Mouse (Mus musculus) left cerebral cortex, postnatal 25 days (tissue): ENCODE measurements around the gene Ccdc149. TPM values are rescaled to one million over a fixed set of nuclear protein-coding genes. Genes with fewer than 3 reads are reported as not detected.
A peak's percentile ranks its signal among the peaks of the same experiment; 100 is the strongest.

Experiments
- DNase-seq, 2 experiments: peaks; one replicate each; pipeline ENCODE4 v3.0.0; 2022; ENCODE audit warnings: low spot score in 2 of 2, mixed read lengths in 1 of 2
- intact Hi-C: fragments of 180-260 bp; cut with DNase I; formaldehyde crosslinking; loops from one replicate; pipeline ENCODE4 v1.15.1; 2025
- total RNA-seq, 2 experiments: library from RNA; stranded (reverse); gene quantifications; 2 replicates each; pipeline ENCODE4 v1.2.3; 2021

Gene Ccdc149
- total RNA-seq, 2 experiments from 2014 or later = 51.4 to 58.7 TPM

DNA sequence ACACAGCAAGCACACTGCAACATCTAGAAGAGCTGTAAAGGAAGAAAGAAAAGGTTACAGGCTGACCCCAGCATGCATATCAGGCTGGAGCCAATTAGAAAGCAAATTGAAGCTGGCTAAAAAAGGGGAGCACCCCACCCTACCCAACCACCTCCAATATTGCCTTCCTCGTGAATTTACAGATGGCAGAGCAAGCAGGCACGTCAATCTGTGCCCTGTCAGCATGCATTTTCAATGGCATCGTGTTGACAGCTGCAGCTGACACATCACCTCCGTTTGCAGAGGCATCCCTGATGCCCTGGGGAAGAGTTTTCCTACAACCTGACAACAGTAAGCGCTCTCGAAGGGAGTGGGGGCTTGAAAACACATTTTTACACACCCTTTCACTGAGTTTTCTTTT lies 14.2 kb downstream of the Ccdc149 start:
- intact Hi-C loops = no loop called here
- DNase-seq = no peak

DNA sequence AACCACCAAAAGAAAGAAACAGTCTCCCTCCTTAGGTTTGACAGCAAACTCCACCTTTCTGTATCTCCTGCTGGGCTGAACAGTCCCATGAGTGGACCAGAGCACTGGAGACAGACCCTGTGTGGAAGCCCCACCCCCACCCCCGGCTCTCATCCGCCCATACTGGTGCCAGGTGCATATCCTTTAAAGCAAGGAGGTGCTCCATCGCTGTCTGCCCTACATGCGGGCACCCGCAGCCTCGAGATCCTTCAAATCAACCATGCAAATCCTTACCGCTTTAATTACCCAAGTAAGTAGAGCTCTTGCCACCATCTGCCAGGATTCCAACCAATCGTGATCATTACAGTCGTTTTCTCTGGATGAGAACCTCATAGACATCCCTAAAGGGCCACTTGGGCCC lies 20.5 kb downstream of the Ccdc149 start:
- no peak for DNase-seq
- intact Hi-C loops = no loop called here

GRCm38 (mm10) chr5:52449187-52449586 lies 22.1 kb downstream of the Ccdc149 start:
- intact Hi-C loops = no loop called here
- no peak for DNase-seq

DNA sequence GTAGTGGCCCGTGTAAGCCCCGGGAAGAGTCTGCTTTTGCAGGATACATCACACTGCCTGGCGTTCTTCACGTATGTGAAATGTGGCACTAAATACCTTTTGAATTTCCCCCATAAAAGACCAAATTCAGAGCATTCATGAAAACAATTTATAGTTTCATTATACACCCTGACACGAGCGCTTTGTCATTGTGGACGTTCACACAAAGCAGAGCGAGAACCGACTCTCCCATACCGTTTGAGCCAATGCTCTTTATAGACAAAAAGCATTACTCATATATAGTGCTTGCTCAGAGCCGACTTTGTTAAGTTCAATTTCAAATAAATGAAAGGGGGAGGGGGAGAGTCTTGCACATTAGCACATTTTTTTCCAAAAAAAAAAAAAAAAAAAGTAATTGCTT lies 31.0 kb downstream of the Ccdc149 start:
- intact Hi-C loops = no loop called here
- DNase-seq = no peak

DNA sequence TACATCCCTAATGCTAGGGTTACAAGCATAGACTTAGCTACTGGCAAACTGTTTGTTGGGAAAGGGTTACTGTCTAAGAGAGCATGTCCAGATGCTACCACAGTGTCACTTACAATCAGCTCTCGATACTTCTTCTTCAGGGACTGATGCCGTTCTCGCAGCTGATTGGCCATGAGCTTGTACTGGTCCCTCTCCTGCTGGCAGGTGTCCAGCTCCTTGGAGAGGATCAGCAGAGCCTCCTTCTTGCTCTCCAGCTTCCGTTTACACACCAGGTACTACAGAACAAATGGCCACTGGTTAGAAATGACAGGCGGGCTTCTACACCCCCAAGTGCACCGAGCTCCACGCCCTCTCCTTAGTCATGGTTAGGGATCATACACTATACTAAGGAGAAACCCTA lies 32.4 kb downstream of the Ccdc149 start:
- DNase-seq = no peak
- intact Hi-C loops = no loop called here

DNA sequence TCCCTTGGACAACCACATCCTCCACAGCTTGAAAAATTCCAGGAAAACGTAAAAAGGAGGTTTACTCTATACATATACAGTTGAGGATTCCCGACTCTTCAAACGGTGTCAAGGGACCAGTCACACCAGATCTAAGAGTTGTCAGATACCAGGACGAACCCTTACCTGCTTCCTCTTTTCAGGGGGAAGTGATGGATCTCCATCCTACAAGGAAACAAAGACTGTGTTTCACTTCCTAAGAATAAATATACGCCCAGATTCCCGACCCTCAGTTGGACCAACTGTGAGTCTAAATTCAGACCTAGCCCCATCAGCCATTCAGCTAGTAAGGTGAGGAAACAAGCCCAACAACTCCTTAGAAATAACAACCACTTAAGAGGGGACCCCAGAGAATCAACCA lies 35.8 kb downstream of the Ccdc149 start:
- DNase-seq = no peak
- intact Hi-C loops = no loop called here

GRCm38 (mm10) chr5:52431276-52431844 lies 40.0 kb downstream of the Ccdc149 start:
- DNase-seq = no peak
- intact Hi-C loops = no loop called here

GRCm38 (mm10) chr5:52429731-52430480 lies 41.4 kb downstream of the Ccdc149 start:
- intact Hi-C loops = no loop called here
- no peak for DNase-seq

DNA sequence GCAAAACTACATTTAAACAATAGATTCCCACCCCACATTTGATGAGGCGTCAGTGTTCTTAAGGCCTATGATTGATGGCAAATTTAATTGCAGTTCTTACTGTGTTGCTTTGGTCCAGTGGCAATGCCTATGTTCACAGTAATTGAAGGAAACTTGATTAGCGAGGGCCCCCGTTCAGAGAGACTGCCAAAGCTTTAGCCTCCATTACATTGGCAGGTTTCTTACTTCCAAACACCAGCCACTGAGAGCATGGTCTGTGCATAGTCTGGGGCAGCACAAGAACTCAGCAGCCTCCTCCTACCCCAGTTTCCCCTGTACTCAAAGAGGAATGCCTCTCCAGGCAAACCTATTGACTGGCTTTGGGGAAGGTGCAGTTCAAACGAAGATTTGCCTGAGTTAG lies 42.7 kb downstream of the Ccdc149 start:
- intact Hi-C loops = no loop called here

DNA sequence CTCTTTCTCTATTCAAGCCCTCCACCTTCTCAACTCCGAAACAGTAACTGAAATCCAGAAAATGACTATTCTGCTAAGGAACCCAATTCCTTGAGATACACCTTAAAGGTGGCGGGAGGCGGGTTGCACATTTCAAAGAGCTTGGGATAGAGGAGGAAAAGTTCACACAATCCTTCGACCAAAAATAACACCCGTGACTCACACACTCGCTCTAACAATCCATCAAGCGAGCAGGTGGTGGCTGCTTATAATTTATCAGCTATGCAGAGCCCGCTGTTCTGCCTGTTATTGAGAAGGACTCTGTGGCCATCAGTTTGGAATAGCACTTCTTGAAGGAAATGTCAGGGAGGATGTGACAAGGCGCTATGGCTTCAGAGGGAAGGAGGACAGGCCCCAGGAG lies 45.5 kb downstream of the Ccdc149 start:
- DNase-seq = peak in 1 of 2 experiments; percentile 21
- intact Hi-C loops = no loop called here

More for the DNA sequence above, 42.7 kb downstream of the Ccdc149 start:
- no peak for DNase-seq

DNA sequence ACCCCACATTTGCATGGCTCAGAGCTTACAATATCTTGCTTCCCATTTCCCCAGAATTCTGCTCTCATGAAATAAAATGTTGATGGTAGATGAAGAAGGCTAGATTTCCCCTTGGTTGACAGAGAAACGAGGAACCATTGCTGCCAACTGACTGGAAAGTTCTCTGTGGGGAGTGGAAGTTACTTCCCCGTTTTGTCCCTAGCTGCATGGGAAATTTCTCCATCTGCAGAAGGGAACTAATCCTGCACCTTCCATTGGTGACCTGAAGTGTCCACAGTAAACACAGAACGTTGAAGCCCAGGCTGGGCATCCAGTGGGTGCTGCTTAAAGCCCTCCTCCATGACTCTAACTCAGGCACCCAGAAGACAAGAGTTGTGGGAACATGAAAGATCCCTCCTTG lies 47.4 kb downstream of the Ccdc149 start:
- intact Hi-C loops = no loop called here
- DNase-seq = no peak

DNA sequence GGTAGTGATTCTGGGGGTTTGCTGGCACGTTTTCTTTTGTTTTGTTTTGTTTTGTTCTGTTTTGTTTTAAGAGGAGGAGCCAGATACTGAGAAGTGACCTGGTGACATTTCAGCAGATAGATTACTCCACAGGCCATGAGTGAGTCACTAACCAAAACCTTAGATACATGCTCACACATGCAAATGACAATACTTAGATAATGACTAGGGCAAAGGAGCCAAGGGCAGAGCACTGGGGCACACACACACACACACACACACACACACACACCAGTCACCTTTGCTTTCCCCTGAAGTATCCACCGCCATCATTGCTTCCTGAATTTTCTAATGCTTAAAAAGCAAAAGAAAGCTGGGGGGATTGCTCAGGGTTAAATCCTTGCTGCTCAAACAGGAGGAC lies 54.8 kb downstream of the Ccdc149 start:
- intact Hi-C loops = no loop called here
- DNase-seq = no peak

GRCm38 (mm10) chr5:52415917-52416316 lies 55.4 kb downstream of the Ccdc149 start:
- intact Hi-C loops = no loop called here
- no peak for DNase-seq

- intact Hi-C loops = no loop called here
- no peak for DNase-seq
These were observed 56.1 kb downstream of the Ccdc149 start for GRCm38 (mm10) chr5:52415193-52415592.

DNA sequence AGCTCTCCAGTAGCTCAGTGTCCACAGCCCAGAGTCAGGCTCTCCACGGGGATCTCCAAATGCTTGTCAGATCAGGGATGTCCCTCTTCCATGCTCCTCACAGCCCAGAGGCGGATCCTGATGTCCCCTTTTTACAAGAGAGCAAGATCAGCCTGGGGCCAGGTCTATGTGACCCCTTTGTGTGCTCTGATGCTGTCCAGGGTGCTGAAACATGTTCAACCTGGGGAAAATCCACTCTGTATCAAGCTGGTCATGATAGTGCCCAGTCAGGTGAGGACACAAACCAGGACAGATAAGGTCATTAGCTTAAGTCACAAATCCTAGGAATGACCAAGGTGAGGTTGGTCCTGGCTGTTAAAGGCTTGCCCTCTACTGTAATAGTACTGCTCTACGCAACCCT lies 59.8 kb downstream of the Ccdc149 start:
- no peak for DNase-seq
- intact Hi-C loops = no loop called here

- no peak for DNase-seq
- intact Hi-C loops = no loop called here
These were observed 61.1 kb downstream of the Ccdc149 start for GRCm38 (mm10) chr5:52410197-52410596.

DNA sequence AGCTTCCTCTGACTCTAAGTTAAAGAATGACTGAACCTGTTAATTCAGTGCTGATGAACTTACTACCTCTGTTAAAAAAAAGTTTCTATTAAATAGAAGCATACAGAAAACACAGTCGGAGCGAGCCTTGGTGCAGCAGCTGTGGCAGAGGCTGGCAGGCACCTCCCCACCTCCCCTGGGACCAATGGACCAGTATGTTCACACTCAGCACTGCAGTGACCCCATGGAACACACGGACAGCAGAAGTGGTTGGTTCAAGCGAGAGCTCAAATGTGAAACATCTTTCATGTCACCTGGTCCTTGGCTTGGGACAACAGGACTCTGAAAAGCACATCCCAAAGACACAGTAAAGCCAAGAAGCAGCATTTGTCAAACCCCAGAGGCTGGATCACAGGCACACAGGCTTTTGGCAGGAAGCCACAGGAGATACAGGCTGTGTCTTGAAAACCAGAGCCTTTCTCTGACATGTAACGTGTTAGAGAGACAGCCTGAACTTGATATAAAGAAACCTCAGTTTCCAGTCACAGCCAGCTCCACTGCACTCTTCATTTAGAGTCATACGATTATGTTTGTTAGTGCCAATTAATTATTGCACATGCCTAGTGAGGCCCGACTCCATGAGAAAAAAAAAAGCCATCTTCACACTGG lies 62.5 kb downstream of the Ccdc149 start:
- intact Hi-C loops = no loop called here
- DNase-seq = no peak

GRCm38 (mm10) chr5:52404373-52404772 lies 66.9 kb downstream of the Ccdc149 start:
- no peak for DNase-seq
- intact Hi-C loops = no loop called here

DNA sequence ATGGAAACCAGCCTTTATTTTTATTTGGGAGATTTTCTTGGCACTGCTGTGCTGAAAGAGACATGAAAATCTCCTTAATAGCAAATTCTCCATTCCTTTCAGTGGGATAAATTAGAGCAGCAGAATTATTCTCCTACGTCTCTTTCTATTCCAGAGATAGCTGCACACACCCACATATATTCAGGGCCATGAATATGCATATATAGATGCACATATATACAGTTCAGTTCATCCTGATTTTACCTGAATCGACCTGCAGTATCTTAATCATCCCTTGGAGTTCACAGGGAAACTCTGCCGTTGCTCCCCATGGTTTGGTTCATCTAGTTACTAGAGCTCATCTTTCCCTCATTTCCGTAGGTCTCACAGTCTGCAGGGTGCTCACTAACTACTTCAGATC lies 77.6 kb downstream of the Ccdc149 start:
- DNase-seq = peak in 1 of 2 experiments; percentile 52
- intact Hi-C loops = no loop called here

DNA sequence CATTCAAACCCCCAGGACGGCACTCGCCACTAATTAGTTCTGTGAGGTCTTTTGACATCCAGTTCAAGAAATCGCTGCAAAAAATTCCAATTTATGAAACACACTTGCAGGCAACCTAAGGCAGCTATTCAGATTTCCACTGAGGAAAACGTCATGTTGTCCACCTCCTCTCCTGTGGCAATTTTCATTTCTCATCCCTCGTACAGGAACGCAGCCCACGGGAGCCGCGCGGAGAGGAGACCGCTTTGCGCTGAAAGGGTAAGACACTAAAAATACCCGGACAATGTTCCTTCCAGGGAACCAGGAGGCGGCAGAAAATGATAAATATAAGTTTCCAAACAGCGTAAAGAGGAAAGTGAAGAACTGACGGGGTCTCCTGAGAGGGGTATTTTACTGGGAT lies 79.8 kb downstream of the Ccdc149 start:
- DNase-seq = peak; percentile 47 to 89
- intact Hi-C loops = loop anchor here (2.0 kb wide), 2 partner anchors 79 to 277 kb away; partner anchors contain the start of gene Ccdc149

GRCm38 (mm10) chr5:52390381-52390780 lies 80.9 kb downstream of the Ccdc149 start:
- peak in 1 of 2 experiments; percentile 86 for DNase-seq
- intact Hi-C loops = loop anchor here (2.0 kb wide), 2 partner anchors 80 to 276 kb away; partner anchors contain the start of gene Ccdc149
